Mouse (Mus musculus) forebrain, postnatal 0 days (tissue): ENCODE measurements around the gene St3gal6. TPM values are rescaled to one million over a fixed set of nuclear protein-coding genes. Genes with fewer than 3 reads are reported as not detected.

Source experiments
- ATAC-seq: fragments of 200-750 bp; cut with Nextera tagmentation; 2 replicates; pipeline ENCODE4 v1.8.0; 2017; ENCODE audit warnings: mild to moderate bottlenecking, moderate library complexity
- DNase-seq: peaks from one replicate; pipeline ENCODE4 v3.0.0-alpha.2; 2015
- H3K27ac ChIP-seq: fragments of 300-500 bp; sonication (generic); 2 replicates; pipeline ENCODE4 v1.5.1; 2014; ENCODE audit warnings: low read depth, mild to moderate bottlenecking, antibody characterized with exemption, low read length, moderate library complexity, mixed read lengths
- H3K27me3 ChIP-seq: fragments of 300-500 bp; sonication (generic); 2 replicates; pipeline ENCODE4 v1.6.1; 2014; ENCODE audit warnings: mild to moderate bottlenecking, low read length, mixed read lengths; ENCODE audit not compliant: insufficient read depth
- H3K36me3 ChIP-seq: fragments of 300-500 bp; sonication (generic); 2 replicates; pipeline ENCODE4 v1.6.1; 2014; ENCODE audit warnings: mild to moderate bottlenecking, moderate library complexity; ENCODE audit not compliant: insufficient read depth
- H3K4me1 ChIP-seq: fragments of 300-500 bp; sonication (generic); 2 replicates; pipeline ENCODE4 v1.6.1; 2014; ENCODE audit warnings: antibody characterized with exemption; ENCODE audit not compliant: insufficient read depth
- H3K4me2 ChIP-seq: fragments of 300-500 bp; sonication (generic); 2 replicates; pipeline ENCODE4 v1.6.1; 2014; ENCODE audit warnings: low read depth, mild to moderate bottlenecking, moderate library complexity
- H3K4me3 ChIP-seq: fragments of 300-500 bp; sonication (generic); 2 replicates; pipeline ENCODE4 v1.5.1; 2014; ENCODE audit warnings: low read depth, low read length, mixed read lengths
- H3K9ac ChIP-seq: fragments of 300-500 bp; sonication (generic); 2 replicates; pipeline ENCODE4 v1.6.1; 2014; ENCODE audit warnings: mild to moderate bottlenecking
- H3K9me3 ChIP-seq: fragments of 300-500 bp; sonication (generic); 2 replicates; pipeline ENCODE4 v1.6.1; 2016; ENCODE audit warnings: low read length
- CTCF ChIP-seq: sonication (generic); IDR thresholded peaks from 2 replicates; pipeline ENCODE4 v1.5.1; 2016; ENCODE audit warnings: antibody characterized with exemption, control low read depth, low read depth
- WGBS: fragments of 180-500 bp; shearing (Covaris S2); extraction: QIAGEN DNeasy Blood & Tissue Kit; methylation state at CpG from one replicate; pipeline ENCODE4 v1.1.7; 2014; 5-methylcytosine and 5-hydroxymethylcytosine counted together
- polyA plus RNA-seq: library from polyadenylated mRNA; unstranded; fragments of >200 nt; fragmentation: Nextera tagmentation; extraction: Ambion mirVana; gene quantifications from 2 replicates; pipeline ENCODE4 v1.2.1, GENCODE M21; 2015
- total RNA-seq: library from RNA; depleted of rRNA; stranded (reverse); fragments of >200 nt; gene quantifications from 2 replicates; pipeline ENCODE4 v1.2.3, GENCODE M21; 2014

Gene St3gal6
- total and polyA plus RNA-seq, 2 experiments from 2014 or later, result 12.6 to 14.9 TPM

DNA sequence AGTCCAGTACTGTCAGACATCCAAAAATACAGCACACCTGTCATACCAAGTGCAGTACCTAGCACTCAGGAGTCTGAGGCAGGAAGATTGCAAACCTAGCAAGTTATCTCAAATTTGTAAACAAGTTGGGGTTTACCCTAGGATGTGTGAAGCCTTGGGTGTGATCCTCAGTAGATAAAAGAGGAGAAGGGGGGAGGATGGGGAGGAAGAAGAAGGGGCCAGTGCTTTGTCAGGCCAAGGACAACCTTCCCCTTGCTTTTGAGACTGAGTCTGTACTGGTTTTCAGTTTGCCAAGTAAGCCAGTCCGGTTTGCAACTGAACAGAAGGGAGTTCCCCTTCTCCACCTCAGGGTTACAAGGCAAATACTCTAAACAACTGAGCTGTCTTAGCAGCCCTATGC is 22.1 kb upstream of the St3gal6 start:
- no peak for TF ChIP-seq CTCF
- Histone ChIP-seq H3K9me3 (no peaks in the 10 kb centered on the region), H3K9ac (no peak overlapping the region), H3K27me3 (no peaks in the 10 kb centered on the region), H3K36me3 (no peaks in the 10 kb centered on the region), H3K4me3 (no peak overlapping the region), H3K4me1 (no peaks in the 10 kb centered on the region), H3K27ac (no peak overlapping the region), H3K4me2 (no peak overlapping the region)
- no peak for DNase-seq
- no peak for ATAC-seq
- WGBS, result 74% methylated on average over 1 of the region's 1 CpGs

GRCm38 (mm10) chr16:58539490-58539889 is 15.4 kb upstream of the St3gal6 start:
- Histone ChIP-seq H3K4me3 (no peak overlapping the region), H3K9ac (no peak overlapping the region), H3K9me3 (no peaks in the 10 kb centered on the region), H3K36me3 (no peaks in the 10 kb centered on the region), H3K4me2 (no peak overlapping the region), H3K27me3 (no peaks in the 10 kb centered on the region), H3K4me1 (no peaks in the 10 kb centered on the region), H3K27ac (no peak overlapping the region)
- 88% methylated on average over 1 of the region's 1 CpGs for WGBS
- DNase-seq, result no peak
- no peak for TF ChIP-seq CTCF
- no peak for ATAC-seq

- H3K27me3 ChIP-seq, result no peaks in the 10 kb centered on the region
- ATAC-seq (no peak), DNase-seq (no peak)
- no peak overlapping the region for H3K27ac ChIP-seq
- WGBS, result 62% methylated on average over 2 of the region's 2 CpGs
- H3K9me3 ChIP-seq, result no peaks in the 10 kb centered on the region
- H3K9ac ChIP-seq, result no peak overlapping the region
- TF ChIP-seq CTCF, result no peak
- no peak overlapping the region for H3K4me3 ChIP-seq
- H3K4me2 ChIP-seq, result no peak overlapping the region
- no peaks in the 10 kb centered on the region for H3K4me1 ChIP-seq
- H3K36me3 ChIP-seq, result no peaks in the 10 kb centered on the region
These were observed 15.0 kb upstream of the St3gal6 start for GRCm38 (mm10) chr16:58539011-58539410.

GRCm38 (mm10) chr16:58536076-58536475 is 12.0 kb upstream of the St3gal6 start:
- no peak for TF ChIP-seq CTCF
- DNase-seq (no peak), ATAC-seq (no peak)
- Histone ChIP-seq H3K9ac (no peak overlapping the region), H3K36me3 (no peaks in the 10 kb centered on the region), H3K9me3 (no peaks in the 10 kb centered on the region), H3K4me1 (no peaks in the 10 kb centered on the region), H3K4me3 (no peak overlapping the region), H3K4me2 (no peak overlapping the region), H3K27me3 (no peaks in the 10 kb centered on the region), H3K27ac (no peak overlapping the region)
- 92% methylated on average over 2 of the region's 2 CpGs for WGBS

DNA sequence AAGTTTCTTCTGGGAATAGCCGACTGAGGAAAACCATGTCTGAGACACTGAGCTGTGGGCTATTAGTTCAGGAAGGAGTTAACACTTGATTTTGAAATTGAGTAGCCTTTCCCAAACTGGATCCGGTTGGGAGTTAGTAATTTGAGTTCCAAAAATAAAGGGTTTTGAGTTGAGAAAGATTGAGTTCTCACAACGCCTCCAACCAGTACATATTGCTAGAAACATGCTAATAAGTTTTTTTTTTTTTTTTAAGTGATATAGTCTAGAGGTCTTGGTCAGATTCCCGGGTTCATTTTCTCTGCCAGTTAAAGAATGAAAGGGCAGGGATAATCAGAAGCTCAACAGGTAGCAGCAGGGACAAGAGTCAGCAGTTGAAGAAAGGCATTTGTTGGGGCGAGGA is 11.2 kb upstream of the St3gal6 start:
- Histone ChIP-seq H3K4me1 (no peaks in the 10 kb centered on the region), H3K9ac (no peak overlapping the region), H3K27ac (no peak overlapping the region), H3K9me3 (no peaks in the 10 kb centered on the region), H3K27me3 (no peaks in the 10 kb centered on the region), H3K4me3 (no peak overlapping the region), H3K36me3 (no peaks in the 10 kb centered on the region), H3K4me2 (no peak overlapping the region)
- no peak for TF ChIP-seq CTCF
- ATAC-seq (no peak), DNase-seq (no peak)
- 58% methylated on average over 5 of the region's 5 CpGs for WGBS

DNA sequence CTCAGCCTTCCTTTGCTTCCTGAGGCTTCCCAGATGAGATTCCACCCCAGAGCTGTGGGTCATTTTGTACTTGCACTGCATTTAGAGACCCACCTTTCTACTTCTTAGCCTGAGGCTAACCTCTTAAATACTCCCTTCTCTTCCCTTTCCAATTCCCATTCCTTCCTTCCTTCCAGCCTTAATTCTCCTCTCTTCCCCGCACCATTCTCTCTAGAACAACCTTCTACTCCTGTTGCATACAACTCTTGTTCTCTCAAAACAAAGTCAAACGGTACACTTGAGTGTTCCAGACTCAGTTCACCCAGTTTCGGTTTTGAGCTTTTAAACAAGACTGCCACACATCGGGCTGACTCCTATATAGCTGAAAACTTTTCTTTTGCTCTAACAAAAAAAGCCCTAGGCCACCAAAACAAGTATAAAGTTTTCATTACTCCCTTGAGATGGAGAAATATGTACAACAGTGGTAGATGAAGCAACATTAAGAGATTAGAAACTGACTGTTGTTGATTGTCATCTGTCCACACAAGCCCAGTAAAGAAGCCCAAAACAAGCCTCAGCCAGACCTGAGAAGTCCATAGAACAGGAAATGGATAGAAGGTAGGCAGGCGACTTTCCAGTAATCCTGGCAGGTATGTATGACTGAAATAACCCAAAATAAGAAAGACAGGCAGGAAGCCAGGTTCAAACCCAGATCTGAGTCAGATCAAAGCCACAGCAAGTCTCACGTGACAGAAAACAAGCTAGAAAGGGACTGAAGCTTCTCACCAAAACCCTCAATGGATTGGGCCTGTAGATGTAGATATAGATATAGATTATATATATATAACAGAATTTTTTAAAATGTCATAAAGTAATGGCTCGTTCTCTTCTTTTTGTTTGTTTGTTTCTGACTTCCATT is 10.5 kb upstream of the St3gal6 start:
- Histone ChIP-seq H3K4me1 (no peaks in the 10 kb centered on the region), H3K36me3 (no peaks in the 10 kb centered on the region), H3K9ac (no peak overlapping the region), H3K27ac (no peak overlapping the region), H3K27me3 (no peaks in the 10 kb centered on the region), H3K4me2 (no peak overlapping the region), H3K9me3 (no peaks in the 10 kb centered on the region), H3K4me3 (no peak overlapping the region)
- ATAC-seq (no peak), DNase-seq (no peak)
- 85% methylated on average over 7 of the region's 7 CpGs for WGBS
- TF ChIP-seq CTCF, result no peak

DNA sequence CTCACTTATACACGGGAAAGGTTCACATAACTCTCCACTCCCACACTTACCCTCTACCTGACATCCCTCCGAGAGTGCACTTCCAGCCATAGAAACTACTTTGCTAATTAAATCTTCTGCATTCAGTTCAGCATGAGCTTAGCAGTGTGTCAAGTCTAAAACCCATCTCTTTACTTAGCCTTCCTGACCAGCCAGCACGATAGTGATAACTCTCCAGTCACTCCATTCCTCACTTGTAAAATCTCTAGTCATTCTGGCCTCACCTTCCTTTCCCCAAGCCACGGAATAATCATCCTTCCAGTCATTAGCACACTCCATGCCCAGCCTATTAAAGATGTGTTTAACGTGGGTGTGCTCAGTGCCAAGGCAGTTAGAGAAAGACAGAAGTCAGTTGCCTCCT is 9.7 kb upstream of the St3gal6 start:
- DNase-seq (no peak), ATAC-seq (no peak)
- Histone ChIP-seq H3K36me3 (no peaks in the 10 kb centered on the region), H3K4me2 (no peak overlapping the region), H3K4me3 (no peak overlapping the region), H3K9ac (no peak overlapping the region), H3K4me1 (no peaks in the 10 kb centered on the region), H3K9me3 (no peaks in the 10 kb centered on the region), H3K27ac (no peak overlapping the region), H3K27me3 (no peaks in the 10 kb centered on the region)
- TF ChIP-seq CTCF, result no peak
- WGBS, result 68% methylated on average over 5 of the region's 5 CpGs
